Mouse (Mus musculus) adrenal gland, postnatal 4 days (tissue): ENCODE measurements around the gene Sfmbt1. TPM values are rescaled to one million over a fixed set of nuclear protein-coding genes. Genes with fewer than 3 reads are reported as not detected.

ENCODE experiments used
- DNase-seq, 2 experiments: peaks; one replicate each; pipeline ENCODE4 v3.0.0; 2021 to 2022; ENCODE audit warnings: low spot score in 2 of 2, mixed read lengths in 2 of 2
- long read RNA-seq, 2 experiments: library from polyadenylated mRNA; stranded (forward); transcript quantifications; one replicate each; pipeline ENCODE4 v2.0.0; 2021
- total RNA-seq, 2 experiments: library from RNA; stranded (reverse); gene quantifications; 2 replicates each; pipeline ENCODE4 v1.2.3; 2021

Gene Sfmbt1
- total RNA-seq = 10 to 100 TPM; 29.2 to 30.2 TPM
- long read RNA-seq, experiment 1, full-length matches to known transcripts = 1 of 6 reads
- long read RNA-seq, experiment 1, partial matches to known transcripts = 3 of 6 reads
- long read RNA-seq, experiment 1, other reads (novel, unspliced or antisense) = 2 of 6 reads
- long read RNA-seq, experiment 2, full-length matches to known transcripts = 6 of 18 reads
- long read RNA-seq, experiment 2, partial matches to known transcripts = 6 of 18 reads
- long read RNA-seq, experiment 2, other reads (novel, unspliced or antisense) = 6 of 18 reads

DNA sequence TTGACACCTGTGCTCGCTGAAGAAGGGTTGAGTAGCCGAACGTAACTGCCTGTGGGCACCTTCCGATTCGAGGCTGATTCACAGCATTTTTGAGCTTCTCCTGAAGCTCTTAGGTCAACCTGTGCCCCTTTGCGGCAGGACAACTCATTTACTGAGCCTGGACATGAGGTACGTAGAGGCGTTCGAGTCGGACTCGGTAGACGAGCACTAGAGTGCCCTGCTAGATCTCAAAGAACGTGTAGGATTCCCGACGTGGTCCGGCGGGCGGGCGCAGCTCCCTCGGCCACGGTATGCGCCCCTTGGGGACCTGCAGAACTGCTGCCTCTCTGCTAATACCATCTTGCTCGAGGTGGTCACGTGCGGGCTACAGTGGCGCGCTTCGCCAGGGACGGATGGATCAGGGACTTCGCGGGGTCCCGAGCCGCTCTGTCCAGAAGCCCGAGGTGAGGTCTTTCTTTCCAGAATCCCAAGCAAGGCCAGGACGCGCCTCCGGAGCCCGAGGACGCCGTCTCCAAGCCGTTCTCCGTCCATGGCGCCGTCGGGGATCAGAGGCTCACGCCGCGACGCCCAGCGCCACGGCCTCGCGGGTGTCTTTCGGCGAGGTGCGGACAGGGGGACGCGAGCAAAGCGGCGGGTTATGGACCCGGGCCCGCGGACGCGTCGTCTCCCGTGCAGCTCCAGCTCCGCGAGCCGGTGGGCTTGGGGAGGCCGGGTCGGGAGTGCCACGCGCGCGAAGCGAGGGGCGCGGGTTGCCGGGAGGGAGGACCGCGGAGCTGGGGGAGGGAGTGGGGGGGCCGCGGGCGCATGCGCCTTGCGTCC is at the start of gene Sfmbt1:
TSS of gene Sfmbt1 (plus strand) at position 51 of the 819 bp plus-strand sequence.
- peak in 1 of 2 experiments; percentile 72 for DNase-seq

DNA sequence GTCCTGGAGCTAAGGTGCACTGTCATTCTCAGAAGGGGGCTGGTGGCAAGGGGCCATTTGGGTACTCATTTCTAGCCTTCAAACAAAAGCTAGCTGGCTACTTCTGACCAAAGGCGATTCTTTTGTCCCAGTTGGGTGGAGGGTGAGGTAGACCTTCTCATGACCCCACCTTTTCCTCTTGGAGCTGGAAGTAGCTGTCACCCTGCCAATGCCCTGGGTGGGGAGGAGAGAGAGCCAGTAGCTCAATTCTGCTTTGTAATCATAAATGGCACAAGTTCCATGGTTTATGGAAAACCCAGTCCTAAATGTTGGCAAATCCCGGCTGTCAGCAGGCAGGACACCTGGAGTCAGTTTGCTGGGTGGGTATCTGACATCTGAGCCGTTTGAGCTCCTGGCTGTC is 48.6 kb upstream of the Sfmbt1 start:
- DNase-seq = no peak

GRCm38 (mm10) chr14:30666604-30667003 is 48.0 kb upstream of the Sfmbt1 start:
- no peak for DNase-seq

GRCm38 (mm10) chr14:30670161-30670560 is 44.5 kb upstream of the Sfmbt1 start:
- DNase-seq = no peak

GRCm38 (mm10) chr14:30671095-30671985 is 43.3 kb upstream of the Sfmbt1 start:
- no peak for DNase-seq

DNA sequence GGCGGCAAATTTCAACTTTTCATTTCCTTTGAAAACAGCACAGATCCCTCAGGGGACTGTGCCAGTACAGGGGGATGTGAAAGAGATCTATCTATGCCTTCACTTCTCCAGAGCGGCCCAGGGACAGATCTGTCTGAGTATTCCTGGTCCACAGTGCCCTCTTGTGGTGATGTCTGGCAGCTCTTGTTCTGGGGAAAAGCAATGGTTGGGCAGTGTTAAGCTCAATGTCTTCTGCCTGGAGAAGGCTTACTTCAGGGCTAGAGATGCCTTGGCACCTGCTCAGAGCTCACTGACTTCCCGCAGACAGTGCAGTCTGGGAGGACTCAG is 42.7 kb upstream of the Sfmbt1 start:
- peak; percentile 64 to 81 for DNase-seq

DNA sequence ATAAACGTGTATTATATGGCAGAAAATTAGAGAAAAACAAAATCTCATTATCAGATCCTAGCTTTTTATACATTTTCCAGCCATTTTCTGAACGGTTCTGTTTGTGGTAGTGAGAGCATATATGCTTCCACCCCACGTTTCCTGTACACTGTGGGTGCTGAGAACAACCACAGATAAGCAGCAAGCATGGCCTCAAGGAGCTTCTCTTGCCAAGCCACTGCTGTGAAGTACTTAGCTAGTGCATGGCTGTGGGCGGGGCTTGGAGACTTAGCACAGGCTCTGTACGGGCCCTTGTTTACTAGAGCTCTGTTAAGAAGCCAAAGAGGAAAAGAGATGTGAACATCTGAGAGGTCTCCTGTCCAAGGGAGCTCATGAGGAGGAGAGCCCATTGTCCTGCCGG is 39.7 kb upstream of the Sfmbt1 start:
- DNase-seq = no peak

- no peak for DNase-seq
These were observed 32.5 kb upstream of the Sfmbt1 start for GRCm38 (mm10) chr14:30682131-30682530.

GRCm38 (mm10) chr14:30690685-30691084 is 24.0 kb upstream of the Sfmbt1 start:
- DNase-seq = no peak

- DNase-seq = no peak
These were observed 22.2 kb upstream of the Sfmbt1 start for GRCm38 (mm10) chr14:30692439-30692838.

- no peak for DNase-seq
These were observed 19.9 kb upstream of the Sfmbt1 start for GRCm38 (mm10) chr14:30694786-30695185.

DNA sequence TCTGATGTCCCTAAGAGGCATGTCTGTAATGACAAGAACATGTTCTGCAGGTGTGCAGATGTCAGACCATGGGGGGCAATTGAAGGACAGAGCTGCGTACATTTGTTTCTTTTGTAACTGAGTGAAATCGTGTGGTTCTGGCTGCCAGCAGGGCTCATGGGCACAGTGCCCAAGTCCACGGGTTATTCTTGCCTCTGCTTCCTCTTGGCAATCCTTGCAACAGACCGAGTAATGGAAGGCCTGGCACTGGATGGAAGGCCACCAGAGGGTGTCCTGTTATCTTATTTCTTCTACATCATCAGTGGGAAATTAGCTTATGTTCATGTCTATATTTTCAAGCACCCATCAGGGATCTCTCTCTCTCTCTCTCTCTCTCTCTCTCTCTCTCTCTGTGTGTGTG is 19.0 kb upstream of the Sfmbt1 start:
- peak; percentile 46 to 67 for DNase-seq

GRCm38 (mm10) chr14:30697407-30698052 is 17.1 kb upstream of the Sfmbt1 start:
- no peak for DNase-seq

DNA sequence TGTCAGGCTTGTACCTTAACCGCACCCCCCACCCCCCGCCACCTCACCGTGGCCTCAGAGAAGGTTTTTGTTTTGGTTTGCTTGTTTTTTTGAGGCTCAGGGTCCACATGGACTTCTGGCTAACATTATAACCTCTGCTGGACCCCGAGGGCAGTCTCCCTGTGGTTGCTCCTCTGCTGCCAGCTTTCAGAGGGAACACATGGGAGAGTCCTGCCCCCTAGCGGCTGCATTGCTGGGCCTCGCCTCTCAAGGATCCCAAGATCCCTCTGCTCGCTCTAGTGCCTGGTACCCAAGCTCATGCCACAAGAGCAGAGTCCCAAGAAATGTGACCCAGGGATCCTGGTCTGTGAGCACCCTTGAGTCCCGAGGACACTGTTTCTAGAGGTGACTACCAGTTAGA is 15.0 kb upstream of the Sfmbt1 start:
- DNase-seq = peak in 1 of 2 experiments; percentile 47

DNA sequence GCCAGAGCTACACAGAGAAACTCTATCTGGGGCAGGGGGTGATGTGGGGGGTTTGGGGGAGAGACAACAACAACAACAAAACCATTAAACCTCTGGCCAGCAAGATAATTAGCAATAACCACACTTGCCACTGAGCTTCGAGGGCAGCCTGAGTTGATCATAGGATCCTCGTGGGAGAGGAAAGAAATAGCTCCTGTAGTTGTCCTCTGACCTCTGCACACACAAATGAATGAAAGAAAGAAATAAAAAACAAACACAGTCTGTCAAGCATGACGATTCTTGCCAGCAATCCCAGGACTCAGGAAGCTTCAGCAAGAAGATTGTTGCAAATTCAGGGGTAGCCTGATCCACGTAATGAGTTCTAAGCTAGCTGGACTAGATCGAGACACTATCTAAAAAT is 12.1 kb upstream of the Sfmbt1 start:
- DNase-seq = no peak

DNA sequence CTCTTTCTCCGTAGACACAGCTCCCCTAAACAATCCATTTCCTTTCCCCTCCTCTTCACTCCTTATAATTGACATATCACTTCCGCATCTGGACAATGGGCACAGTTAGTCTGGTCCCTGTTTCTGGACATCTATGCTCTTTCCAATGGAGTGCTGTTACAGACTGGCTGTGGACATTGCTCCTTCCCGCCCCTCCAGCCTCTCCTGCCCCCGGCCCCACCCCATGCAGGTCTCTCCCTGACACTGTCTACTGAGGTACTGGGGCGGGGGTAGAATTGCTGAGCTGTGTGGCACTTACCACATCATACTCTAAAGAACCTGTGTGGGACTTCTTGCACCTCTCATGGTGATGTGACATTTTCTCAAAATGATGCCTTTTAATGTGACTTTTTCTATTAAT is 11.6 kb upstream of the Sfmbt1 start:
- DNase-seq = no peak

- no peak for DNase-seq
These were observed 10.4 kb upstream of the Sfmbt1 start for GRCm38 (mm10) chr14:30704098-30704855.

GRCm38 (mm10) chr14:30711892-30712291 is 2.8 kb upstream of the Sfmbt1 start:
- no peak for DNase-seq

GRCm38 (mm10) chr14:30713769-30714168 is 880 bp upstream of the Sfmbt1 start:
- no peak for DNase-seq

DNA sequence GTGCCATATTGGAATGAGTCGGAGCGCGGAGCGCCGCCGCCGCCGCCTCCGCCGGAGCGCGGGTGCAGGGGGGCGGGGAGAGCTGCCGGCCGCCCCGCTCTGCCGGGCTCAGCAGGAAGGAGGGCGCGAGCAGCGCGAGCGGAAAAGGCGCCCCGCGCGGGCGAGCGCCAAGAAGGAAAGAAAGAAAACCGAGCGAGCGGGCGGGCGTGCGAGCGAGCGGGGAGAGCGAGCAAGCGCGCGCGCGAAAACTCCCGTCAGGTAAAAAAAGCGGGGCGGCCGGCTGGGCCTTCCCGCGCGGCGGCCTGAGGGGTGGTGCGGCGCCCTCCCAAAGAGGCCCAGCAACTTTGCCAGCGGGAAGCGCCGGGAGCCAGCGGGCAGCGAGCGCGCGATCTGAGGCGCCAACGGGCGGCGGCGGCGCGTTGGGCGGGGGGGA is 985 bp downstream of the Sfmbt1 start:
- DNase-seq = peak; percentile 43 to 71
